Mouse (Mus musculus) frontal cortex, adult (tissue): Measurements from ENCODE around the gene Rad23b.

ENCODE experiments used
- ATAC-seq: cut with Nextera tagmentation; 2 replicates; pipeline ENCODE4 v1.9.2; 2017; ENCODE audit warnings: mild to moderate bottlenecking, moderate library complexity, mixed read lengths; ENCODE audit not compliant: low TSS enrichment

The Rad23b gene

GRCm38 (mm10) chr4:55355845-55356244 is 6.0 kb downstream of the Rad23b start:
- ATAC-seq, result no peak

- no peak for ATAC-seq
Observed at GRCm38 (mm10) chr4:55356726-55357125, 6.9 kb downstream of the Rad23b start.

GRCm38 (mm10) chr4:55363866-55364265 is 14.0 kb downstream of the Rad23b start:
- ATAC-seq, result no peak

GRCm38 (mm10) chr4:55364374-55364773 is 14.5 kb downstream of the Rad23b start:
- ATAC-seq, result no peak

DNA sequence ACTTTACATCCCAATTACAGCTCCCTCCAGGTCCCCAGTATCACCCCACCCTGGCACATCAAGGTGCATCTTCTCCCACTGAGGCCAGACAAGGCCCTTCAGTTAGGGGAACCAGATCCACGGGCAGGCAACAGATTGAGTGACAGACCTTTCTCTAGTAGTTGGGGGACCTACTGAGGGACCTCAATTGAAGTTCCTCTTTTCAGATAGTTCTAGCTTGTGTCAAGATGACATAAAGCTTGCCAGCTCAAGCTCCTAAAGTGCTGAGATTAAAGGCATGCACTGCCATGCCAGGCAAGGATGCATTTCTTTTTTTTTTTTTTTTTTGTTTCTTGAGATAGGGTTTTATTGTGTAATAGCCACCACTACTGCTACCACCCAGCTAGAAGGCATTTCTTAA is 16.2 kb downstream of the Rad23b start:
- ATAC-seq, result no peak

DNA sequence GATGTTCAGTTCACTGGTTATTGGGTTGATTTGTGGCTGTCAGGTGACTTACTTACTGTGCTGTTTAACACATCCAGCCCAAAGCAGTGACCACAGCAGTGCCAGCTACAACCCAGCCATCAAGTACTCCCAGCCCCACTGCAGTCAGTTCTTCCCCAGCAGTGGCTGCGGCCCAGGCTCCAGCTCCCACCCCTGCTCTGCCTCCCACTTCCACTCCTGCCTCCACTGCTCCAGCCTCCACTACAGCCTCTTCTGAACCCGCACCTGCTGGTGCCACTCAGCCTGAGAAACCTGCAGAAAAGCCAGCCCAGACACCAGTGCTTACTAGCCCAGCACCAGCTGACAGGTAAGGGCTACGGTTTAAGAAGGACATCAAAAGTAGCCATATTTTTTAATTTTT is 20.3 kb downstream of the Rad23b start:
- peak; percentile 64 for ATAC-seq

DNA sequence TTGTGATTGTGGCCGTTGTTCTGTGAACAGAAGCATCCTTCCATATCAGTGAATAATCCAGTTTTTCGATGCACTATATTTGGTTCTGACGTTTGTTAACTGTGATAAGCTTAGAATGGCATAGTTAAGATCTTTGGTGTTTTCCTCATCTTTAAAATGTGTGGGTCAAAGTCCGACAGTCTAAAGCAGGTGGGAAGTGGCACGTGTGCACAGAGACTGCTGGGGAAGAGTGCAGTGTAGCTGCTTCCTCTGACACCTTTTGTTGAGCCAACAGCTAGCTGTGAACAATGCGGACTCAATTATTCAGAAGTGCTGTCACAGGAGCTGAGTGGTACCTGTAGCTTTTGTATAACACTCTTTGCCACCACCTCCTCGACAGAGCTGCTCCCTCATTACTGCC is 21.5 kb downstream of the Rad23b start:
- ATAC-seq, result no peak

- no peak for ATAC-seq
Observed at GRCm38 (mm10) chr4:55382350-55382749, 32.5 kb downstream of the Rad23b start.

DNA sequence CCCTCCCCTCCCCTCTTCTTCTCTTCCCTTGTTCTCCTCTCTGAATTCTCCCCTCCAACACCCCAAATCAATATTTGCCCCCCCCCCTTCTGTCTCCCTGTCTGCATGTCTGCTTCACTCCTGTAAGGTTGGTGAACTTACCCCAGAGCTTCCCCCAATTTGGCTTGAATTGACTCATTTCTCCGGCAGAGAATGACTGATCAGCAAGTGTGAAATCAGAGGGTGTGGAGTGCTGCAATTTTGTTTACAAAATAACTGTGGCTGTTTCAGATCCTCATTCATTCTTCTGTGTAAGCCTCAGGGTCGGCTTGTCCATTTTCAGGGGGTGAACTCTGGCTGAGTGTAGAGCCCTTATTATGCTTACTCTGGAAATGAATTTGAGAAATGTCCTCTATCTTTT is 36.9 kb downstream of the Rad23b start:
- no peak for ATAC-seq

GRCm38 (mm10) chr4:55391480-55391879 is 41.6 kb downstream of the Rad23b start:
- ATAC-seq, result no peak

GRCm38 (mm10) chr4:55392445-55392844 is 42.6 kb downstream of the Rad23b start:
- peak; percentile 33 for ATAC-seq

DNA sequence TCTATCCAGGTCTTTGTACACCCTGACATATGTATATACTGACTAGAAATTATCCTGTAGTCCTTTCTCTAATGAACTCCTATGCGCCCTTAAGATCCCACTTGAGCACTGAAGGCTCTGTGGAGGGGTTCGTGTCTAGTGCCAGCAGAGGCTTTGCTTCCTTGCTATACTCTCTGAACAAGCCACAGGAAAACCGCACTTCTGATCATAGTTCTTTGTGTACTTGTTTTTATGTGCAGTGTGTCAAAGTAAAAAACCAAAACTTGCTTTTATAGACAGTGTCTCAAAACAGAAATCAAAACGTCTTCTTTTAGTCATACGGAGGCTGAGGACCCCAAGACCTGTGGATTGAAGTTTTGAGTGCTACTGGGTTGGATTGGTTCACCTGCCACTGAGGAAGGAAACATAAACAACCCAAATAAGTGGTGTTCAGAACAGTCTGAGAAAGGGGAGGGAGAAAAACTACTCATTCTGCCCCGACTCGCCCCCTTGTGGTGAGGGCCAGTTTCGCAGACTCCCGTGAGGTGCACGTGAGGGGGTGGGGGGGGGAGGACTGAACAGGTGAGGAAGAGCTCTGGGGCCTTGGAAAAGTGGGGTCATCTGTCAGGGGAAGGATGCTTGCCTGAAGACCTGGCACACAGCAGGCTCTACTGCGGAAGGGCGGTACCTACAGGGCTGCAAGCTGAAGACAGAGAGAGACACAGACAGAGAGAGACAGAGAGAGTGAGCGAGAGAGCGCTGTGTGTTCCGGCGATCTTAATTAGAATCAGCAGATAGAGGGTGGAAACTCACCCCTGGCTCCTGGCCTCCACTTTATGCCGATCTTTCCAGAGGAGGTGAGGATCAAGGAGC is 48.3 kb downstream of the Rad23b start:
- ATAC-seq, result peak; percentile 74

DNA sequence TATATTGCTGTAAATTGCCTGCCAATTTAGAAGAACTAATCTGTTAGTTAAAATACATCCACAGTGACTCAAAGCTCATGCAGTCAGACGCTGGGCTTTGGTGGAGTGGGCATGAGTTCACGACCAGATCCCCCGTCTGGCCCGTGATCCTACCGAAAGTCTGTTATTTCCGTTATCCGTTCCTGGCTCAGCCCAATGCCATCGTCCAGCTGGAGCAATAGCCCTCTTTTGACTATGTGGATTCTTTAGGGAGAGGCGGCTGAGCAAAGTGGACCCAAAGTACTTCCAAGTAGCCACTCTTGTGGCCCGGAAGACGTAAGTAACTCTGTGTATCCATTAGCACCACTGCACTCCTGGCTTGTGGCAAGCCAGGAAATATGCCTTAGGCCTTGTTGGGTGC is 49.1 kb downstream of the Rad23b start:
- ATAC-seq, result no peak

DNA sequence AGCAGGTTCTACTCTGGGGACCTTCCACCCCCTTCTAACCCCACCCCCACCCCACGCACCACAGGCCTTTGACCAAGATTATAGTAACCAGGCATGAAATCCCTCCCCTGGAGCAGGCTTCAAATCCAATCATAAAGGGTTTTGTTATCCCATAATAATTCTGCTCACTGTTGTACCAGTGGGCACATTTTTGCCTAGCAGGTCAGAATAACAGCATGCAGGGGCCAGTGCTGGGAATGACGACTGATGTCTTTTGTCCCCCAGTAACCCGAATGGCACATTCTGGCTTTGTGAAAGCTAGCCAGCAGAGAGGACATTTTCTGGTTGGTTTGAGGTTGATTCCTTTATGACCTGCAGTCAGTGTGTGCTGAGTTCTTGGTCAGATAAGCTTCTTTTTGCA is 55.5 kb downstream of the Rad23b start:
- ATAC-seq, result no peak

- ATAC-seq, result no peak
Observed at GRCm38 (mm10) chr4:55406558-55406957, 56.7 kb downstream of the Rad23b start.

- ATAC-seq, result peak; percentile 100
Observed at GRCm38 (mm10) chr4:55408081-55408480, 58.2 kb downstream of the Rad23b start.

DNA sequence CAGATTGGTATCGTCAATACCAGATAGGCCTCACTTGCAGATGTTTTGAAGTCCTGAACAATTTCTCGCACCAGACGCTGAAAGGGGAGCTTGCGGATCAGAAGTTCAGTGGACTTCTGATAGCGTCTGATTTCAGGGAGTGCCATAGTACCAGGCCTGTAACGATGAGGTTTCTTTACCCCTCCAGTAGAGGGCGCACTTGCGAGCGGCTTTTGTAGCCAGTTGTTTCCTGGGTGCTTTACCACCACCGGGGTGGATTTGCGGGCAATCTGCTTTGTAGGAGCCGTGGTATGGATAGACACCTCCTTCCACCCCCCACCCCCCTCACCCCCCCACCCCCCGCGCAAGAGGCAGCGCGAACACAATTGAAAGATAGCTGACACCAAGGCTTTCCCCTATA is 59.2 kb downstream of the Rad23b start:
- ATAC-seq, result no peak

- peak; percentile 42; the same call in 1 of the 2 replicates for ATAC-seq
Observed at GRCm38 (mm10) chr4:55409578-55410224, 59.9 kb downstream of the Rad23b start.

- ATAC-seq, result peak; percentile 74
Observed at GRCm38 (mm10) chr4:55415864-55416263, 66.0 kb downstream of the Rad23b start.

GRCm38 (mm10) chr4:55426250-55426649 is 76.4 kb downstream of the Rad23b start:
- no peak for ATAC-seq
